8 mouse cellular contexts compared by ENCODE assay signal in genomic region chr15:27856050-27856787, GRCm38 (mm10).
DNase-seq lines count a peak whose midpoint lies in the region; ATAC-seq and TF ChIP-seq lines count a peak whose summit lies in the region.

No protein-coding gene starts in this region.

- peak; percentile 26 for DNase-seq in embryo, embryonic 10 days (ENCODE audit: low spot score)
- no peak for DNase-seq in embryo, embryonic 9.5 days (ENCODE audit: extremely low spot score)
- DNase-seq in thymus, postnatal 25 days = peak; percentile 30
- no peak for DNase-seq in right cerebral cortex, postnatal 36 days (ENCODE audit: low spot score in 2 of 2)
- DNase-seq in gastrocnemius, postnatal 25 days = no peak

- H3K27me3 ChIP-seq in hindbrain, embryonic 13.5 days = no peaks in the 10 kb centered on the region
- no peaks in the 10 kb centered on the region for H3K27me3 ChIP-seq in lung, embryonic 15.5 days

- peaks cover 55% of the 10 kb centered on the region for H3K36me3 ChIP-seq in hindbrain, embryonic 13.5 days
- H3K36me3 ChIP-seq in lung, embryonic 15.5 days = peaks cover 23% of the 10 kb centered on the region

- H3K4me2 ChIP-seq in hindbrain, embryonic 13.5 days = no peak overlapping the region
- peak overlapping the region; percentile 19; the same call in 1 of the 2 replicates for H3K4me2 ChIP-seq in lung, embryonic 15.5 days

- ATAC-seq in hindbrain, embryonic 13.5 days (ENCODE audit: low FRiP score) = no peak
- no peak for ATAC-seq in lung, embryonic 15.5 days (ENCODE audit: borderline replicate concordance, extremely low read depth, low FRiP score, low TSS enrichment)

- TF ChIP-seq CTCF in bone marrow macrophage, adult 2 months (IDR thresholded peaks at IDR 0.05; ENCODE audit: low read depth, low read length) = peak; percentile 73

- no peaks in the 10 kb centered on the region for H3K9me3 ChIP-seq in hindbrain, embryonic 13.5 days
- H3K9me3 ChIP-seq in lung, embryonic 15.5 days = no peaks in the 10 kb centered on the region

- peak overlapping the region; percentile 53 for H3K27ac ChIP-seq in bone marrow macrophage, adult 2 months (ENCODE audit: insufficient read depth, low read depth, low read length)
- H3K27ac ChIP-seq in hindbrain, embryonic 13.5 days = peak overlapping the region; percentile 1; the same call in 1 of the 2 replicates
- 0 out of 2 replicates have a peak overlapping the region, but pooled peaks have one; percentile 34 for H3K27ac ChIP-seq in lung, embryonic 15.5 days

- peak overlapping the region; percentile 68 for H3K4me3 ChIP-seq in bone marrow macrophage, adult 2 months (ENCODE audit: insufficient read depth, low read length)
- H3K4me3 ChIP-seq in hindbrain, embryonic 13.5 days = no peak overlapping the region
- H3K4me3 ChIP-seq in lung, embryonic 15.5 days = no peak overlapping the region

- peaks cover 13% of the 10 kb centered on the region for H3K4me1 ChIP-seq in bone marrow macrophage, adult 2 months (ENCODE audit: control insufficient read depth, insufficient read depth, low read length)
- H3K4me1 ChIP-seq in hindbrain, embryonic 13.5 days (replicated peaks) = peaks cover 37% of the 10 kb centered on the region
- H3K4me1 ChIP-seq in lung, embryonic 15.5 days = peaks cover 18% of the 10 kb centered on the region; the same call in 1 of the 2 replicates

- 57% methylated on average over 29 of the region's 29 CpGs for WGBS in hindbrain, embryonic 13.5 days
- WGBS in lung, embryonic 15.5 days = 28% methylated on average over 29 of the region's 29 CpGs

- TF ChIP-seq POLR2A in bone marrow macrophage, adult 2 months (IDR thresholded peaks at IDR 0.05; ENCODE audit: borderline replicate concordance, low read depth, low read length) = no peak

- H3K9ac ChIP-seq in hindbrain, embryonic 13.5 days = peak overlapping the region; percentile 3; the same call in 1 of the 2 replicates
- H3K9ac ChIP-seq in lung, embryonic 15.5 days = no peak overlapping the region

Comparison
In these comparisons a context has a peak if more than half of its experiments do, and no peak if none do; other contexts are left out.
1. DNase-seq: peak in embryo, embryonic 10 days (single experiment) and thymus, postnatal 25 days (single experiment); none in embryo, embryonic 9.5 days (single experiment), right cerebral cortex, postnatal 36 days (0 of 2) and gastrocnemius, postnatal 25 days (single experiment).
2. H3K27ac ChIP-seq: peak in every context shown above with its lines; median percentile 53 in bone marrow macrophage, adult 2 months; 34 in lung, embryonic 15.5 days; 1 in hindbrain, embryonic 13.5 days.